Mouse (Mus musculus): ENCODE data around the gene Kirrel.

The Kirrel gene

GRCm38 (mm10) chr3:87079301-87079700 is 95.2 kb downstream of the Kirrel start:
- in situ Hi-C loops (cut with MseI, MboI): no loop called here

GRCm38 (mm10) chr3:87077681-87078080 is 96.9 kb downstream of the Kirrel start:
- in situ Hi-C loops (cut with MseI, MboI): no loop called here

- in situ Hi-C loops (cut with MseI, MboI): no loop called here
Observed at GRCm38 (mm10) chr3:87076899-87077298, 97.6 kb downstream of the Kirrel start.

GRCm38 (mm10) chr3:87076161-87076560 is 98.4 kb downstream of the Kirrel start:
- in situ Hi-C loops (cut with MseI, MboI): no loop called here

- in situ Hi-C loops (cut with MseI, MboI): no loop called here
Observed at GRCm38 (mm10) chr3:87072612-87073515, 101.7 kb downstream of the Kirrel start.

- in situ Hi-C loops (cut with MseI, MboI): no loop called here
Observed at GRCm38 (mm10) chr3:87072191-87072590, 102.4 kb downstream of the Kirrel start.

- in situ Hi-C loops (cut with MseI, MboI): no loop called here
Observed at GRCm38 (mm10) chr3:87067396-87067975, 107.1 kb downstream of the Kirrel start.

- in situ Hi-C loops (cut with MseI, MboI): no loop called here
Observed at GRCm38 (mm10) chr3:87053939-87054338, 120.6 kb downstream of the Kirrel start.

GRCm38 (mm10) chr3:87047801-87048200 is 126.7 kb downstream of the Kirrel start:
- in situ Hi-C loops (cut with MseI, MboI): no loop called here

- in situ Hi-C loops (cut with MseI, MboI): no loop called here
Observed at GRCm38 (mm10) chr3:87041733-87042132, 132.8 kb downstream of the Kirrel start.

- in situ Hi-C loops (cut with MseI, MboI): no loop called here
Observed at GRCm38 (mm10) chr3:87038500-87038899, 136.0 kb downstream of the Kirrel start.

GRCm38 (mm10) chr3:87034061-87034460 is 140.5 kb downstream of the Kirrel start:
- in situ Hi-C loops (cut with MseI, MboI): no loop called here

- in situ Hi-C loops (cut with MseI, MboI): no loop called here
Observed at GRCm38 (mm10) chr3:87033357-87033756, 141.2 kb downstream of the Kirrel start.

- in situ Hi-C loops (cut with MseI, MboI): no loop called here
Observed at GRCm38 (mm10) chr3:87030855-87031254, 143.7 kb downstream of the Kirrel start.
